Mouse (Mus musculus) MEL (cell line): ENCODE measurements around the gene Txndc8. TPM values are rescaled to one million over a fixed set of nuclear protein-coding genes. Genes with fewer than 3 reads are reported as not detected.

Experiments used
- DNase-seq: peaks from one replicate; pipeline ENCODE4 v3.0.0; 2011; ENCODE audit warnings: low read depth, low spot score
- H3K27ac ChIP-seq: 2 replicates; pipeline ENCODE4 v1.5.1; 2012; ENCODE audit warnings: low read depth, mild to moderate bottlenecking, control low read depth, low read length, moderate library complexity; ENCODE audit not compliant: control insufficient read depth
- H3K27me3 ChIP-seq, 2 experiments: fragments of 150-350 bp in 1 of 2; sonication (generic) in 1 of 2; 2 replicates each; pipeline ENCODE4 v1.6.1; 2012; ENCODE audit warnings: low read length in 2 of 2, mild to moderate bottlenecking in 2 of 2, improper control_type of control experiment in 1 of 2, moderate library complexity in 1 of 2; ENCODE audit not compliant: insufficient read depth in 2 of 2, control insufficient read depth in 1 of 2
- H3K36me3 ChIP-seq, 2 experiments: 2 replicates each; pipeline ENCODE4 v1.6.1; 2012 to 2014; ENCODE audit warnings: low read length in 2 of 2, improper control_type of control experiment in 1 of 2, inconsistent platforms in 1 of 2, mild to moderate bottlenecking in 1 of 2; ENCODE audit not compliant: insufficient read depth in 2 of 2, control insufficient read depth in 1 of 2
- H3K4me1 ChIP-seq, 2 experiments: fragments of 150-350 bp in 1 of 2; sonication (generic) in 1 of 2; 2 replicates each; pipeline ENCODE4 v1.6.1; 2012; ENCODE audit warnings: low read length in 2 of 2, improper control_type of control experiment in 1 of 2, mild to moderate bottlenecking in 1 of 2; ENCODE audit not compliant: insufficient read depth in 2 of 2, control insufficient read depth in 1 of 2
- H3K4me3 ChIP-seq, 2 experiments: fragments of 150-350 bp in 1 of 2; sonication (generic) in 1 of 2; 2 replicates each; pipeline ENCODE4 v1.5.1; 2012; ENCODE audit warnings: low read depth in 2 of 2, low read length in 2 of 2, mild to moderate bottlenecking in 2 of 2, moderate library complexity in 2 of 2, control low read depth in 1 of 2, improper control_type of control experiment in 1 of 2; ENCODE audit not compliant: control insufficient read depth in 1 of 2, insufficient read depth in 1 of 2
- H3K79me2 ChIP-seq: 2 replicates; pipeline ENCODE4 v1.6.1; 2012; ENCODE audit warnings: mild to moderate bottlenecking, low read length, moderate library complexity; ENCODE audit not compliant: control insufficient read depth, poor library complexity, insufficient read depth
- H3K9ac ChIP-seq: 2 replicates; pipeline ENCODE4 v1.6.1; 2012; ENCODE audit warnings: low read depth, mild to moderate bottlenecking, control low read depth, low read length, moderate library complexity; ENCODE audit not compliant: control insufficient read depth, poor library complexity, severe bottlenecking
- H3K9me3 ChIP-seq: fragments of 150-350 bp; sonication (generic); replicated peaks from 2 replicates; pipeline ENCODE4 v1.6.1; 2012; ENCODE audit warnings: mild to moderate bottlenecking, low read length, improper control_type of control experiment, moderate library complexity; ENCODE audit not compliant: insufficient read depth
- MAZ ChIP-seq: IDR thresholded peaks from 2 replicates; pipeline ENCODE4 v1.6.1; 2012; ENCODE audit warnings: low read depth, mild to moderate bottlenecking, inconsistent platforms, low read length, improper control_type of control experiment
- MEF2A ChIP-seq: IDR thresholded peaks from 2 replicates; pipeline ENCODE4 v1.6.1; 2014; ENCODE audit warnings: low read depth, mild to moderate bottlenecking, inconsistent platforms, low read length, improper control_type of control experiment; ENCODE audit not compliant: poor library complexity, insufficient replicate concordance, severe bottlenecking; ENCODE audit errors: extremely low read depth
- POLR2AphosphoS5 ChIP-seq: IDR thresholded peaks from 2 replicates; pipeline ENCODE4 v1.6.1; 2012; ENCODE audit warnings: low read depth, borderline replicate concordance, mild to moderate bottlenecking, inconsistent platforms, low read length, moderate library complexity, mixed read lengths
- ZKSCAN1 ChIP-seq: IDR thresholded peaks from 2 replicates; pipeline ENCODE4 v1.6.1; 2012; ENCODE audit warnings: low read depth, mild to moderate bottlenecking, inconsistent platforms, low read length, improper control_type of control experiment, moderate library complexity
- polyA plus RNA-seq, 2 experiments: library from polyadenylated mRNA; stranded (reverse) in 1 of 2; unstranded in 1 of 2; fragments of >175 nt in 1 of 2; fragments of >200 nt in 1 of 2; gene quantifications; 2 replicates each; pipeline versions ENCODE4 v1.2.1 to v1.2.4; 2012; ENCODE audit warnings: low replicate concordance in 2 of 2, low read depth in 1 of 2; ENCODE audit not compliant: insufficient read length in 2 of 2, insufficient read depth in 1 of 2, missing spikeins in 1 of 2
- total RNA-seq: library from RNA; depleted of rRNA; stranded (reverse); fragments of 300-350 nt; gene quantifications from 2 replicates; pipeline ENCODE4 v1.2.3, GENCODE M21; 2012; rRNA removed

Txndc8 gene
- total and polyA plus RNA-seq, 3 experiments, result not detected

DNA sequence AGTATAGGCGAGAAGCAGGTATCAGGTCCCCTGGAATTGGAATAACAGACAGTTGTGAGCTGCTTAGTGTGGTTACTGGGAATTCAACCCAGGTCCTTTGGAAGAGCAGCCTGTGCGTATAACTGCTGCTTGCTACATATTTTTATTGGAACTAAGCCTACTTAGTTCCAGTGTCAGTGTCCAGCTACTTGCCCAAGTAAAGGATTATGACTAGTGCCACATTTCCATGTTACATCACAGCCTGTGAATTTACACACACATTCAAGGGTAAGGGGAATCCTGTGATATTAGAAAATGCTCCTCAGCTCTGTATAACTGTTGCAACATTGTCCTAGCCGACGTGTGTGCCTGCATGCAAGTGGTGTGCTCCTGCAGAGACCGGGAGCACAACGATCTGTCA lies 71.6 kb downstream of the Txndc8 start:
- H3K9me3 ChIP-seq, result no peaks in the 10 kb centered on the region
- H3K27me3 ChIP-seq, result peaks cover 2 to 3% of the 10 kb centered on the region in 2 experiments; a peak in 3 of 4 replicates
- no peak for DNase-seq
- H3K27ac ChIP-seq, result no peak overlapping the region
- H3K79me2 ChIP-seq, result no peaks in the 10 kb centered on the region
- no peak for TF ChIP-seq ZKSCAN1
- no peak overlapping the region for H3K4me3 ChIP-seq
- H3K36me3 ChIP-seq, result no peaks in the 10 kb centered on the region
- no peak overlapping the region for H3K9ac ChIP-seq
- H3K4me1 ChIP-seq, result no peaks in the 10 kb centered on the region

GRCm38 (mm10) chr4:57934181-57934580 lies 74.7 kb downstream of the Txndc8 start:
- DNase-seq, result no peak
- H3K79me2 ChIP-seq, result no peaks in the 10 kb centered on the region
- H3K9ac ChIP-seq, result no peak overlapping the region
- no peak overlapping the region for H3K27ac ChIP-seq
- no peak overlapping the region for H3K4me3 ChIP-seq
- H3K27me3 ChIP-seq, result peaks cover 2 to 3% of the 10 kb centered on the region in 2 experiments; a peak in 3 of 4 replicates
- H3K9me3 ChIP-seq, result no peaks in the 10 kb centered on the region
- TF ChIP-seq MEF2A, result no peak
- TF ChIP-seq MAZ, result no peak
- no peak for TF ChIP-seq POLR2AphosphoS5
- H3K4me1 ChIP-seq, result no peaks in the 10 kb centered on the region
- no peaks in the 10 kb centered on the region for H3K36me3 ChIP-seq

Other genes starting within 250 kb of the Txndc8 start
- not detected in 2 replicates for gene D630039A03Rik, start 92.8 kb downstream of the Txndc8 start, total RNA-seq
- not detected for gene D630039A03Rik, start 92.8 kb downstream of the Txndc8 start, polyA plus RNA-seq
- gene Txn1, start 52.7 kb downstream of the Txndc8 start, total RNA-seq, result 366 and 487 TPM in 2 replicates
- 100 to 1,000 TPM in 1 of 2 experiments, not detected in 1; 395 TPM for gene Txn1, start 52.7 kb downstream of the Txndc8 start, polyA plus RNA-seq
- not detected in 2 replicates for gene Svep1, start 197.7 kb upstream of the Txndc8 start, total RNA-seq
- not detected for gene Svep1, start 197.7 kb upstream of the Txndc8 start, polyA plus RNA-seq